Mouse (Mus musculus) forebrain, embryonic 13.5 days (tissue): ENCODE results near the gene Tekt4. TPM values are rescaled to one million over a fixed set of nuclear protein-coding genes. Genes with fewer than 3 reads are reported as not detected.

Experiments used
- ATAC-seq: fragments of 200-750 bp; cut with Nextera tagmentation; 2 replicates; pipeline ENCODE4 v1.8.0; 2017
- H3K27ac ChIP-seq: fragments of 300-500 bp; sonication (generic); 2 replicates; pipeline ENCODE4 v1.5.1; 2015; ENCODE audit warnings: inconsistent platforms, mild to moderate bottlenecking, moderate library complexity
- H3K27me3 ChIP-seq: fragments of 300-500 bp; sonication (generic); 2 replicates; pipeline ENCODE4 v1.6.1; 2015; ENCODE audit warnings: mild to moderate bottlenecking, inconsistent platforms
- H3K36me3 ChIP-seq: fragments of 300-500 bp; sonication (generic); 2 replicates; pipeline ENCODE4 v1.6.1; 2015; ENCODE audit warnings: mild to moderate bottlenecking, inconsistent platforms; ENCODE audit not compliant: poor library complexity, severe bottlenecking
- H3K4me1 ChIP-seq: fragments of 300-500 bp; sonication (generic); 2 replicates; pipeline ENCODE4 v1.6.1; 2015; ENCODE audit warnings: inconsistent platforms
- H3K4me2 ChIP-seq: fragments of 300-500 bp; sonication (generic); 2 replicates; pipeline ENCODE4 v1.6.1; 2015; ENCODE audit warnings: inconsistent platforms, mild to moderate bottlenecking, moderate library complexity
- H3K4me3 ChIP-seq: fragments of 300-500 bp; sonication (generic); 2 replicates; pipeline ENCODE4 v1.5.1; 2015; ENCODE audit warnings: mild to moderate bottlenecking, inconsistent platforms
- H3K9ac ChIP-seq: fragments of 300-500 bp; sonication (generic); 2 replicates; pipeline ENCODE4 v1.6.1; 2015; ENCODE audit warnings: mild to moderate bottlenecking, inconsistent platforms
- H3K9me3 ChIP-seq: fragments of 300-500 bp; sonication (generic); replicated peaks from 2 replicates; pipeline ENCODE4 v1.6.1; 2016; ENCODE audit warnings: inconsistent platforms
- WGBS: fragments of 180-500 bp; shearing (Covaris S2); methylation state at CpG from one replicate; pipeline ENCODE4 v1.1.7; 2015; 5-methylcytosine and 5-hydroxymethylcytosine counted together
- polyA plus RNA-seq: library from polyadenylated mRNA; unstranded; fragments of >200 nt; fragmentation: Nextera tagmentation; extraction: Ambion mirVana; gene quantifications from 2 replicates; pipeline ENCODE4 v1.2.1, GENCODE M21; 2015

Tekt4 gene
- polyA plus RNA-seq, 1 experiment from 2014 or later = 0.57 TPM

DNA sequence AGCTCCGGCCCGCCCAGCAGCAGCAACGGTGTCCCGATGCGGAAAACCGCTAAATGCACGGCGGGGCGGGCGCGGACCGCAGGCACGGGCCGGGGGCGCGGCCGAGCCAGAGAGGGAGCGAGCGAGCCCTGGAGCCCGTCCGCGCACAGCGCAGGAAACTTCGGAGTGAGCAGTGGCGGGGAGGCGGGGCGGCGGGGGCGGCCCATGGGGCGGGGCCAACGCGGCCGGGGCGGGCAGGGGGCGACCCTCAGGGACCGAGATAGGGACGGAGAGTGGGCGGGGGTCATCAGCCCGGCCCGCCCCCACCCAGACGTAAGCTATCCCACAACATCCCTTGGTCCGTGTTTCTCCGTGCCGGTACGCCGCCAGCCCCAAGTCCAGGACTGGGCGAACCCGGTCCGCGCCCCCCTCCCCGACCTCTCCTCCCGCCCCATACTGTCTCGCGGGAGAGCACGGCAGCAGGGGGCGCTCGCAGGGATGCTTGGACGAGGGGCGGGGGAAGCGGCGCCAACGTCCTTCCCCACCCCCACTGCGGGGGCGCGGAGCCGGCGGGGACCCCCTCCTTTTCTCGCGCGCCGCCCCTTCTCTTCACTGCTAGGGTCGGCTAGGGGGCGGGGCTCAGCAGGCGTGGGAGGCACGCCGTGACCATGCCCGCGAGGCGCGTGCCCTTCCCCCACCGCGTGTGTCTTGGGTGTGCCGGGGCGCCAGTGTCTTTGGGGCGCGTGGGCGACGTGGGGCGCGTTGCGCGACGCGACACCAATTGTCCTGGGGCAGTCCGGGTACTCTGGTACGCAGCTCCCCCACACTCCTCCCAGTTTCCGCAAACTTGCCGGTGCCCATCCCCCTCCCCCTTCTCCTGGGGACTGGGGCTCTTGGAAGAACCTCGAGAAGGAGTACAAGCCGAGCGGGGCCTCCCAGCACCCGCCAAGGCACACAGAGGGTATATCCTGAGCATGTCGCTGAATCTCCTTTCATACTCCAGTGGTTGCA is 20.5 kb upstream of the Tekt4 start, which contains the start of gene Cacna1h:
Gene Cacna1h, minus strand, starts transcription at position 167 of the 990 bp plus-strand sequence.
- Histone ChIP-seq H3K9me3 (no peaks in the 10 kb centered on the region), H3K4me2 (peak within 1 kb of the TSS; percentile 96), H3K27ac (peak within 1 kb of the TSS; percentile 78), H3K36me3 (no peaks in the 10 kb centered on the region), H3K4me3 (peak within 1 kb of the TSS; percentile 73), H3K9ac (peak within 1 kb of the TSS; percentile 89), H3K4me1 (peaks cover 51% of the 10 kb centered on the region), H3K27me3 (peaks cover 62% of the 10 kb centered on the region)
- WGBS = 1% methylated on average over 85 of the region's 103 CpGs
- peak; percentile 86 for ATAC-seq

DNA sequence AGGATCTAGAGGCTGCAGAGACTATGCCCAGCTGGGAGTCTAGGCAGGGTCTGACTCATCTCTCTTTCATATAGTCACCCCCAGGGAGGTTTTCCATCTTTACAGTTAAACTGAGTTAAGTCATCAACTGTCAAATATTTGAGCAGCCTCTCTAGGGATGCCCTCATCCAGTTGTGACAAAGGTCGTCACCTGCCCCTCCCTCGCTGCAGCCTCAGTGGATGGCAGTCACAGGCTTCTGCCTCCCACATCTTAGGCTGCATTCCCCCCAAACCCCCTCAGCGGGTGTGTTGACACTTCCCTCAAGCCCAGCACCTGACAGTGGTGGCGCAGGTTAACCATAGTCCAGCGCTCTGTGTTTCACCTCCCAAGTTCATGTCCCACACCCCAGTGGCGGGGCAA is 13.0 kb upstream of the Tekt4 start:
- Histone ChIP-seq H3K36me3 (no peaks in the 10 kb centered on the region), H3K4me3 (no peak overlapping the region), H3K9ac (no peak overlapping the region), H3K9me3 (no peaks in the 10 kb centered on the region), H3K4me2 (no peak overlapping the region), H3K27me3 (peaks cover 4% of the 10 kb centered on the region; the same call in 1 of the 2 replicates), H3K4me1 (no peaks in the 10 kb centered on the region; the same call in 1 of the 2 replicates), H3K27ac (no peak overlapping the region)
- ATAC-seq = no peak
- WGBS = 85% methylated on average over 6 of the region's 6 CpGs

DNA sequence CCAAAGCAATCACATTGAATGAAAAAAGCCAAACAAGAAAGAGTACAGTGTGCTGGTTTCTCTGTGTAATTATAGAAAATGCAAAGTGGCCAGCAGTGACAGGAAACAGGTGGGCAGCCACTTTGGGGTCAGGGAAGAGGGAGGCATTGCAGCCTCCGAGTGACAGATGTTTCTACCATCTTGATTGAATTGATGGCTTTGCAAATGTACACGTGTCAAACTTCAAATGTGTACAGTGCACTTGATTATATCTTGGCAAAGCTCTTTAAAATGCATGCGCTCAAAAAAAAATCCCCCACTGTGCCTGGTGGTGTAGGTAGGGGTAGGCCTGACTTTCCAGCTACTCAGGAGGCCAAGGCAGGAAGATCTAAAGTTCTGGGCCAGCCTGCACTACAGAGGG is 11.5 kb upstream of the Tekt4 start:
- no peaks in the 10 kb centered on the region for H3K36me3 ChIP-seq
- no peak overlapping the region for H3K4me2 ChIP-seq
- no peak overlapping the region for H3K9ac ChIP-seq
- no peaks in the 10 kb centered on the region for H3K9me3 ChIP-seq
- H3K4me1 ChIP-seq = no peaks in the 10 kb centered on the region; the same call in 1 of the 2 replicates
- H3K27ac ChIP-seq = no peak overlapping the region
- ATAC-seq = no peak
- H3K4me3 ChIP-seq = no peak overlapping the region
- H3K27me3 ChIP-seq = peaks cover 3% of the 10 kb centered on the region; the same call in 1 of the 2 replicates
- WGBS = 66% methylated on average over 3 of the region's 3 CpGs

DNA sequence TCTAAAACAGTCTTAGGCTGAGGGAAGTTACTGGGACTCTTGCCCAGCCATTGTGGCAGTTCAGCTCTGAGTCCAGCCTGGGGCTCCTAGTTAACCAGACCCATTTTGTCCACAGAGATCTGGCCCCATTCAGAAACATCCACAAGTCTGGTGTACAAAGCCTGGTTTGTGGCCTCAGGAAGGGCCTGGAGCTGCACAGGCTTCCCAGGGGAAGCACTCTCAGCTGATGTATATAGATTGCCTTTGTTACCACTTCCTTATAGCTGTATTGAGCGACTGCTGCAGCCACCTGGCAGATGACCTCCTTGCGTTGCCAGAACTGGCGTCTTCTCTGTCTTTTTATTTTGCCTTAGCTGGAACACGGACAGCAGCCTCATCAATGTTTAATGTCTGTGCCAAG is 9.3 kb upstream of the Tekt4 start:
- no peaks in the 10 kb centered on the region; the same call in 1 of the 2 replicates for H3K4me1 ChIP-seq
- H3K9me3 ChIP-seq = no peaks in the 10 kb centered on the region
- no peak overlapping the region for H3K27ac ChIP-seq
- 73% methylated on average over 4 of the region's 4 CpGs for WGBS
- no peak overlapping the region for H3K4me3 ChIP-seq
- H3K27me3 ChIP-seq = no peaks in the 10 kb centered on the region
- H3K4me2 ChIP-seq = no peak overlapping the region
- no peak overlapping the region for H3K9ac ChIP-seq
- no peak for ATAC-seq
- no peaks in the 10 kb centered on the region for H3K36me3 ChIP-seq

DNA sequence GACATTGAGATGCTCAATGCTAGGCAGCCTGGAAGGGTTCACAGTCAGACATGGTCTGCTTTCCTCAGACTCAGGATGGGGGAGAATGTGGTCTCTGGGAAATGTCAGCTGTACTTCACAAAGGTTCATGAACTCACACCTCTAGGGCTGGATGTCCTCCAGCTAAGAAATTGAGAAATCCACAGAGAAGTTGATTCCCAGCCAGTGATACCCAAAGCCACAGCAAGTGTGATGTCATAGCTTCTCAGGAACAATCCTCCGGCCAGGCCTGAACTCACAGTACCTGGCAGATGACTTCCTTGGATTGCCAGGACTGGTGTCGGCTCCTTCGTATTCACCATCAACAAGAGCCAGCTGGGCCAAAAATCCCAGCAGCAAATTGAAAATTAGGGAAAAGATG is 8.6 kb upstream of the Tekt4 start:
- no peaks in the 10 kb centered on the region for H3K27me3 ChIP-seq
- H3K4me2 ChIP-seq = no peak overlapping the region
- no peaks in the 10 kb centered on the region for H3K36me3 ChIP-seq
- H3K4me3 ChIP-seq = no peak overlapping the region
- no peak overlapping the region for H3K9ac ChIP-seq
- WGBS = 66% methylated on average over 3 of the region's 3 CpGs
- no peaks in the 10 kb centered on the region for H3K9me3 ChIP-seq
- H3K27ac ChIP-seq = no peak overlapping the region
- no peaks in the 10 kb centered on the region; the same call in 1 of the 2 replicates for H3K4me1 ChIP-seq
- no peak for ATAC-seq

DNA sequence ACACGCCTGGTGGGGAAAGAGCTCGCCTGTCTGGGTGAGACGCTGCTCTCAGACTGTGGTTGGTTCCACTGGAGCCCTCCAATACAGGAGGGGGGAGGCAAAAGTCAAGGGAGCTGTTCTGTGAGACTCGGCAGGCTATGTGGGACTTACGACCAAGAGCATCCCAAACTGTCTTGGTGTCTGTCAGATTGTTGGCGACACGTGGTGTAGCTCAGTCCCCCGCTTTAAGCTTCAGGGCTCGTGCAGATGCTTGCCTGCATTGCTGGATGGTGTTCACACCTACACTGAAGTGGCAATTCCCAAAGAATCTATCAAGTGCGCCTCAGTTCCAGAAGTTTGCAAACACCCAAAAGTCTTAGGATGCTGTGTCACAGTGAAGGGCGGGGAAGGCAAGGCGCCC is 6.5 kb upstream of the Tekt4 start:
- Histone ChIP-seq H3K27me3 (no peaks in the 10 kb centered on the region), H3K36me3 (no peaks in the 10 kb centered on the region), H3K9ac (no peak overlapping the region), H3K9me3 (no peaks in the 10 kb centered on the region), H3K4me2 (no peak overlapping the region), H3K4me3 (no peak overlapping the region), H3K27ac (no peak overlapping the region), H3K4me1 (no peaks in the 10 kb centered on the region; the same call in 1 of the 2 replicates)
- ATAC-seq = no peak
- 91% methylated on average over 12 of the region's 12 CpGs for WGBS

DNA sequence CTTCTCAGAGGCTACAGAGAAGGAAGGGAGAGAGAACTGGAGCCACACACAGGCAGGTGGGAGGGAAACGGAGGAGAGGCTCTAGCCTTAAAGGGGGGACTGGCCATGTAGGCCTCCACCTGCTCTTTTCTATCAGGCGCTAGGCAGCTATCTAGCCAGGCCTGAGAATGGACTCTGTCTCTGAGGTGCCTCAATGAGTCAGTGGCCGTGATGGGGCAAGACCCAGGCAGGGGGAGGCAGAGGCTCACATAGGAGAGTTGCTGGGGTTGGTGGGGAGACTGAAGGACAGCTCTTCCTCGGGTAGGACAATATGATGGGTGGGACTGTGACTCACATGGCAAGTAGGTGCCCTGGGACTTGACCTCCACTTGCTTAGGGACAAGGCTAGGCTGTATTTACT is 4.1 kb upstream of the Tekt4 start:
- no peak overlapping the region for H3K4me3 ChIP-seq
- no peak overlapping the region for H3K9ac ChIP-seq
- H3K36me3 ChIP-seq = no peaks in the 10 kb centered on the region
- H3K4me2 ChIP-seq = no peak overlapping the region
- H3K4me1 ChIP-seq = no peaks in the 10 kb centered on the region
- no peaks in the 10 kb centered on the region for H3K9me3 ChIP-seq
- H3K27me3 ChIP-seq = 0 out of 2 replicates have a peak, but pooled peaks cover 4% of the 10 kb centered on the region
- H3K27ac ChIP-seq = no peak overlapping the region
- WGBS = 69% methylated on average over 4 of the region's 4 CpGs
- ATAC-seq = no peak

DNA sequence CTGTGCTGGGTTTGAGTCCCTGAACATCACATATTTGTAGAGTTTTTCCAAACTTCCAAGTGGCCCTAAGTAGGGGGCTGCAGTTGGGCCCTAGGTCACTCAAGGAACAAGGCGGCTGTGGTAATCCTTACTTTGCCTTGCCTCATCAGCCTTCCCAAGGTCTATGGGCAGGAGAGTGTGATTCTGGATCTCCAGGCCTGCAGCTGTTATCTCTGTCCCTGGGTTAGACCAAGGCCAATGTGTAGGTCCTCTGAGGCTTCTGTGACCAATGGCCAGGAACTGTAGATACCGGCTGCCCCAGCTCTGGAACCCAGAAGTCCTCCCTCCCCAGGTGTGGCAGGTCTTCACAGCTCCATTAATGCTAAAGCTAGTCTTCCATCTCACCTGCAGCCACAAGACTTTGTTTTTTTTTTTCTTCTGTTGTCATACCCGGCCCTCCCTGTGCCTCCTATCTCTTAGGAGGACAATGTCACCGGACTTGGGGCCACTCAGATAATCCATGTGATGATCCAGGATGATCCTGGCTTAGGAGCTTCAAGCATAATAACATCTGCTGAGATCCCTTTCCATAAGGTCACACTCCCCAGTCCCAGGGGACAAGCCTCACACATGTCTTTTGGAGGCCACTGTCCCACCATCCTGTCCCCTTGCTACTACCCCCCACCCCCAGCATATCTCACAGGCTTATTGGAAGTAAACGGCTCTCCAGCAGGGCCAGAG is 2.0 kb upstream of the Tekt4 start:
- Histone ChIP-seq H3K9me3 (no peaks in the 10 kb centered on the region), H3K36me3 (no peaks in the 10 kb centered on the region), H3K4me1 (no peaks in the 10 kb centered on the region), H3K4me2 (no peak overlapping the region), H3K4me3 (no peak overlapping the region), H3K27ac (no peak overlapping the region), H3K27me3 (peaks cover 13% of the 10 kb centered on the region; the same call in 1 of the 2 replicates), H3K9ac (no peak overlapping the region)
- no peak for ATAC-seq
- 85% methylated on average over 5 of the region's 5 CpGs for WGBS

DNA sequence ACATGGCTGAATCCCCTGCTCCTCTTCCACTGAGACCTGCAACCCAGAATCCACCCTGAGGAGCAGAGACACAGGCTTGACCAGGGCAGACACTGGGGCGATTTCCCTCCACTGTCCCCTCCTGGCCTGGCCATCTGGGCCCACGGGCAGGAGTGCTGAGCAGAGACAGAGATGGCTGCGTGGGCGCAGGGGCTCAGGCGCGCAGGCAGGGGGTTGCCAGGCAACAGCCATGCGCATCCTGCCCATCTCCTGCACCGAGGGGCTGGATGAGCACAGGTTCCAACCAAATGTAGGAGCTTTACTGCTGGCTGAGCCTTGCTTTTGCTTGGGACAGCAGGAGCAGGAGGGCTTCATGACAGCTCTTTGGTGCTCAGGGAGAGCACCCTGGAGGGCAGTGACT is 2.1 kb downstream of the Tekt4 start:
- 67% methylated on average over 8 of the region's 8 CpGs for WGBS
- H3K9ac ChIP-seq = no peak overlapping the region
- peaks cover 13% of the 10 kb centered on the region; the same call in 1 of the 2 replicates for H3K27me3 ChIP-seq
- no peak for ATAC-seq
- no peak overlapping the region for H3K4me3 ChIP-seq
- H3K9me3 ChIP-seq = no peaks in the 10 kb centered on the region
- H3K4me1 ChIP-seq = no peaks in the 10 kb centered on the region
- H3K36me3 ChIP-seq = no peaks in the 10 kb centered on the region
- 0 out of 2 replicates have a peak overlapping the region, but pooled peaks have one; percentile 5 for H3K4me2 ChIP-seq
- H3K27ac ChIP-seq = peak overlapping the region; percentile 31; the same call in 1 of the 2 replicates

DNA sequence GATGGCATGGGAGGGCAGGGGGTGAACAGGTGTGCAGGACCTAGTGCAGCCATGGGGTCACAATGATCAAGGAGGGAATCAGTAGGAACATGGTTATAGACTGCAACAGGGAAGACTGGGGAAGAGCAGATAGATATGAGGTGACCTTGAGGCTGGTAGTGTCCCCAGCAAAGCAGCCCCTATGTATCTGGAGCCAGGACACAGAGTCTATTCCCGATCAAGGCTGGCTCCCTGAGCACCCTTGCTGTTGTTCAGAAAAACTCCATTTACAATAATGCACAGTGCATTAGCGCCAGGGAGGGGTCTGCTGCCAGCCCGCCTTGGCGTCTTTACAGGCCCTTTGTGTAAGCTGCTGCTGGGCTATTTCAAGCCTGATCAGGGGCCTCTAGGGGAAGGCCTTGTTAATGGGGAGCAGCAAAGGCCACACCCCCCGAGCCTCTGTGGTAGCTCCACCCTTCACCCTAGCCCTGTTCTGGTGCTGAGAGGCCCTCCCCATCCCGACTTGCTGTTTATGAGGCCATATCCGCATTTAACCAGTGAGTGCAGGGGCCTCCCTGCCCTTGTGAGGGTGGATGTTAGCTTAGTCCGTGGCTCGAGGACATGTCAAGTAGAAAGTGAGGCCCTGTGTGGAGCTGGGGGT is 7.9 kb downstream of the Tekt4 start:
- peak; percentile 90 for ATAC-seq
- no peaks in the 10 kb centered on the region for H3K36me3 ChIP-seq
- 7% methylated on average over 9 of the region's 9 CpGs for WGBS
- H3K9ac ChIP-seq = peak overlapping the region; percentile 21; the same call in 1 of the 2 replicates
- H3K4me2 ChIP-seq = peak overlapping the region; percentile 10; the same call in 1 of the 2 replicates
- H3K4me1 ChIP-seq = peaks cover 18% of the 10 kb centered on the region
- H3K9me3 ChIP-seq = no peaks in the 10 kb centered on the region
- H3K27ac ChIP-seq = peak overlapping the region; percentile 48
- H3K4me3 ChIP-seq = no peak overlapping the region
- H3K27me3 ChIP-seq = peaks cover 6% of the 10 kb centered on the region; the same call in 1 of the 2 replicates

DNA sequence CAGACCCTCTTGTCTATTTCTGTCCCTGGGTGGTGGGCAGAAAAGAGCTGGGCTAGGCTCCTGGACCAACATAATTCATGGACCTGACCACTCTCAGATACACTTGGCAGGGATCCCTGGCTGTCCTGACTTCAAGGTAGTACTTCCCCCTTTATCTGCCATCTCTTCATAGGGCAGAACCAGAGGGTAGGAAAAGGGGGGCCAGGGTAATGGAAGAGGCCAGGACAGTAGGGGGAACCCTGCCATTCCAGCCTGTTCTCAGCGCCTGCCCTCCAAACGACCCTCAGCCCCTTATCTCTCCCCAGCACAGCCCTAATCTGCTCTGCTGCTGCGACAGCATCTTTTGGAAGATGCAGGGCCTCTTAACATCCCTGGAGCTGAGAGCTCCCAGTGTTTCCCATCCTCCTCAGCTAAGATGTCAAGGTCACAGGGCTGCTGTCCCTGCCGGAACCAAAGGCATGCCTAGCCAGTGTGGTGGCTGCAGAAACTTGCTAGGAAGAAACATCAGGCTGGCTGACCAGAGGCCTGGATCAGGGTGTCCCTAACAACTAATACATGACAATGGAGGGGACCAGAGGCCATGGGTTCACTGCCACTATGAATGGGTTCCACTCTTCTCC is 9.0 kb downstream of the Tekt4 start:
- H3K4me1 ChIP-seq = peaks cover 18% of the 10 kb centered on the region
- H3K4me3 ChIP-seq = no peak overlapping the region
- no peak overlapping the region for H3K9ac ChIP-seq
- no peaks in the 10 kb centered on the region for H3K36me3 ChIP-seq
- 63% methylated on average over 4 of the region's 4 CpGs for WGBS
- no peak overlapping the region for H3K4me2 ChIP-seq
- no peak overlapping the region for H3K27ac ChIP-seq
- ATAC-seq = no peak
- no peaks in the 10 kb centered on the region for H3K9me3 ChIP-seq
- peaks cover 17% of the 10 kb centered on the region; the same call in 1 of the 2 replicates for H3K27me3 ChIP-seq
